Mouse (Mus musculus) lung, adult 2 months (tissue): ENCODE measurements at regions not wholly inside any gene's neighbourhood (a gene's known extent, or its start where the extent isn't known, plus 50 kb on each side); places are given as distances from the start of the nearest gene placed in this dataset.

Experiments used
- CTCF ChIP-seq: fragments of 200-500 bp; IDR thresholded peaks from 2 replicates; pipeline ENCODE4 v1.5.1; 2011; ENCODE audit warnings: mild to moderate bottlenecking, low read length, control low read depth; ENCODE audit not compliant: insufficient read depth
- POLR2A ChIP-seq: fragments of 200-500 bp; IDR thresholded peaks from 2 replicates; pipeline ENCODE4 v1.6.1; 2011; ENCODE audit warnings: low read depth, mild to moderate bottlenecking, control low read depth, low read length, borderline replicate concordance; ENCODE audit errors: extremely low read depth

DNA sequence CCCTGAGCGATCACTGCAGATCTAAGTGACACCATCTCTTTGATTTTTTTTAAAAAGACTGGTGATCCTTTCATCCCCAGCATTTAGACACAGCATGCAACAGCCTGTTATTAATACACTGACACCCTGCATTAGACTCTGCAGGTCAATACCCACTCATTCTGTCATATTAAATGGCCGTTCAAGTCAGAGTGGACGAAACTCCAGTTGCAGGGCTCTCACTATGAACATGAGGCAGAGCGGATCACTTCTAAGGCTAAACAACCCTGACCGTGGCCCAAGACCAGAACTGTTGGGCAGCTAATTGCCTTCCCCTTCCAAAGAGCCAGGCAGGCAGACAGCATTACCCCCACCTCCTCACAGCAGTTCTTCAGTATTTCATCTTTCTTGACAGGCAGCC is 168.6 kb upstream of the Tenm4 start:
- TF ChIP-seq CTCF, result no peak
- no peak for TF ChIP-seq POLR2A
